Mouse (Mus musculus) intestine, postnatal 0 days (tissue): ENCODE data around the gene Slc7a7. TPM values are rescaled to one million over a fixed set of nuclear protein-coding genes. Genes with fewer than 3 reads are reported as not detected.

ENCODE experiments used
- ATAC-seq: fragments of 200-750 bp; cut with Nextera tagmentation; 2 replicates; pipeline ENCODE4 v1.8.0; 2017; ENCODE audit warnings: mild to moderate bottlenecking, moderate TSS enrichment, moderate library complexity
- H3K27ac ChIP-seq: fragments of 300-500 bp; sonication (generic); 2 replicates; pipeline ENCODE4 v1.5.1; 2014; ENCODE audit warnings: mild to moderate bottlenecking, low read depth, low read length, moderate library complexity
- H3K27me3 ChIP-seq: fragments of 300-500 bp; sonication (generic); replicated peaks from 2 replicates; pipeline ENCODE4 v1.6.1; 2014; ENCODE audit warnings: low read length, mixed read lengths; ENCODE audit not compliant: control insufficient read depth, insufficient read depth
- H3K36me3 ChIP-seq: fragments of 300-500 bp; sonication (generic); 2 replicates; pipeline ENCODE4 v1.6.1; 2014; ENCODE audit warnings: mild to moderate bottlenecking, moderate library complexity; ENCODE audit not compliant: control insufficient read depth, insufficient read depth
- H3K4me1 ChIP-seq: fragments of 300-500 bp; sonication (generic); replicated peaks from 2 replicates; pipeline ENCODE4 v1.6.1; 2014; ENCODE audit warnings: antibody characterized with exemption, low read length, mixed read lengths; ENCODE audit not compliant: control insufficient read depth, insufficient read depth
- H3K4me2 ChIP-seq: fragments of 300-500 bp; sonication (generic); replicated peaks from 2 replicates; pipeline ENCODE4 v1.6.1; 2014; ENCODE audit warnings: low read depth, mild to moderate bottlenecking, moderate library complexity
- H3K4me3 ChIP-seq: fragments of 300-500 bp; sonication (generic); 2 replicates; pipeline ENCODE4 v1.5.1; 2014; ENCODE audit warnings: low read depth, low read length
- H3K9ac ChIP-seq: fragments of 300-500 bp; sonication (generic); 2 replicates; pipeline ENCODE4 v1.6.1; 2014; ENCODE audit warnings: mild to moderate bottlenecking, low read depth, low read length
- H3K9me3 ChIP-seq: fragments of 300-500 bp; sonication (generic); 2 replicates; pipeline ENCODE4 v1.6.1; 2016; ENCODE audit warnings: mixed run types; ENCODE audit not compliant: control insufficient read depth
- CTCF ChIP-seq: sonication (generic); IDR thresholded peaks from 2 replicates; pipeline ENCODE4 v1.5.1; 2016; ENCODE audit warnings: low read depth, mild to moderate bottlenecking, control low read depth, antibody characterized with exemption, moderate library complexity
- WGBS: fragments of 180-500 bp; shearing (Covaris S2); extraction: QIAGEN DNeasy Blood & Tissue Kit; methylation state at CpG from one replicate; pipeline ENCODE4 v1.1.7; 2014; 5-methylcytosine and 5-hydroxymethylcytosine counted together
- polyA plus RNA-seq: library from polyadenylated mRNA; unstranded; fragments of >200 nt; fragmentation: Nextera tagmentation; extraction: Ambion mirVana; gene quantifications from 2 replicates; pipeline ENCODE4 v1.2.1, GENCODE M21; 2015

Slc7a7 gene
- polyA plus RNA-seq, 1 experiment from 2014 or later, result 188 TPM

- no peak for ATAC-seq
- no peak overlapping the region for H3K4me2 ChIP-seq
- H3K9me3 ChIP-seq, result no peaks in the 10 kb centered on the region
- 69% methylated on average over 5 of the region's 5 CpGs for WGBS
- no peak overlapping the region for H3K9ac ChIP-seq
- TF ChIP-seq CTCF, result peak; percentile 80
- no peaks in the 10 kb centered on the region for H3K36me3 ChIP-seq
- no peaks in the 10 kb centered on the region for H3K27me3 ChIP-seq
- no peak overlapping the region for H3K27ac ChIP-seq
- no peaks in the 10 kb centered on the region for H3K4me1 ChIP-seq
- no peak overlapping the region for H3K4me3 ChIP-seq
These were observed 5.8 kb upstream of the Slc7a7 start for GRCm38 (mm10) chr14:54423406-54423805.

DNA sequence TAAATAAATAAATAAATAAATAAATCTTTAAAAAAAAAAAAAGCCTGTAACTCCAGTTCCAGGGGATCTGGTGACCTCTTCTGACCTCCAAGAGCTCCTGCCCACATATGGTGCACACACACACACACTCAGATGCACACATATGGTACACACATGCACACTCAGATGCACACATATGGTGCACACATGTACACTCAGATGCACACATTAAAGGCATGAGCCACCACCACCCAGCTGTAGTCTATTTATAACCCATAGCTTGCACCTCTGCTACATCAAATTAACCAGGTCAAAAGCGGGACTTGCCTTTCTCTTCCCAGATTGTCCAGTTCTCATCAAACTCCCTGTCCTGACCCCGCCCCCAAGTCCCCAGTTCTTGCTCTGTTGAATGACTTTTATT, 3.4 kb upstream of the Slc7a7 start:
- H3K36me3 ChIP-seq, result no peaks in the 10 kb centered on the region
- TF ChIP-seq CTCF, result no peak
- 97% methylated on average over 2 of the region's 2 CpGs for WGBS

GRCm38 (mm10) chr14:54416830-54417229, 750 bp downstream of the Slc7a7 start:
- no peak for TF ChIP-seq CTCF
- Histone ChIP-seq H3K27me3 (no peaks in the 10 kb centered on the region), H3K9me3 (no peaks in the 10 kb centered on the region), H3K4me1 (no peaks in the 10 kb centered on the region; the same call in 1 of the 2 replicates), H3K36me3 (no peaks in the 10 kb centered on the region), H3K9ac (no peak overlapping the region), H3K27ac (no peak overlapping the region), H3K4me3 (no peak overlapping the region), H3K4me2 (no peak overlapping the region)
- no peak for ATAC-seq
- WGBS, result 85% methylated on average over 4 of the region's 4 CpGs

More for the DNA sequence above, 3.4 kb upstream of the Slc7a7 start:
- Histone ChIP-seq H3K4me2 (no peak overlapping the region), H3K4me3 (no peak overlapping the region), H3K27ac (no peak overlapping the region), H3K27me3 (no peaks in the 10 kb centered on the region), H3K9ac (no peak overlapping the region), H3K4me1 (no peaks in the 10 kb centered on the region; the same call in 1 of the 2 replicates), H3K9me3 (no peaks in the 10 kb centered on the region)
- ATAC-seq, result no peak

DNA sequence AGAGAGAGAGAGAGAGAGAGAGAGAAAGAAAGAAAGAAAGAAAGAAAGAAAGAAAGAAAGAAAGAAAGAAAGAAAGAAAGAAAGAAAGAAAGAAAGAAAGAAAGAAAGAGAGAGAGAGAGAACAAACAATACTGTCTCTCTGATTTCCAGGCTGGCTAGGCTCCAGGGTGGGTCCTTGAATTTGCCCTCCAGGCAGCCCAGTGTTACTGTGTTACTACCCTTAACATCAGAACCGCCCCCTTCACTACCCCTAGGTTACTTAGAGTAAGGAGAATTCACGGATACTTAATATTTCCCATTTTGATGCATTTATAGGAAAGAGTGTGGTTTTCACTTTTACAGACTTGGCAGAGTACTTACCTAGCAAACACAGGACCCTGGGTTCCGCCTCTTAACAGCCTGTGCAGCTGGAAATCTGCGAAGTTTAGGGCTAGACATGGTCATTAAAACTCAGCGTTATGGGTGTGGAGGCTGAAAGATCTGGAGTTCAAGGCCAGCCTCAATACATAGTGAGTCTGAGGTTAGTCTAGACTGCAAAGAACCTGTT, 1.3 kb downstream of the Slc7a7 start:
- Histone ChIP-seq H3K4me1 (no peaks in the 10 kb centered on the region; the same call in 1 of the 2 replicates), H3K9me3 (no peaks in the 10 kb centered on the region), H3K9ac (no peak overlapping the region), H3K4me2 (no peak overlapping the region), H3K27ac (no peak overlapping the region), H3K4me3 (no peak overlapping the region), H3K36me3 (no peaks in the 10 kb centered on the region), H3K27me3 (no peaks in the 10 kb centered on the region)
- 65% methylated on average over 5 of the region's 5 CpGs for WGBS
- no peak for TF ChIP-seq CTCF
- no peak for ATAC-seq

DNA sequence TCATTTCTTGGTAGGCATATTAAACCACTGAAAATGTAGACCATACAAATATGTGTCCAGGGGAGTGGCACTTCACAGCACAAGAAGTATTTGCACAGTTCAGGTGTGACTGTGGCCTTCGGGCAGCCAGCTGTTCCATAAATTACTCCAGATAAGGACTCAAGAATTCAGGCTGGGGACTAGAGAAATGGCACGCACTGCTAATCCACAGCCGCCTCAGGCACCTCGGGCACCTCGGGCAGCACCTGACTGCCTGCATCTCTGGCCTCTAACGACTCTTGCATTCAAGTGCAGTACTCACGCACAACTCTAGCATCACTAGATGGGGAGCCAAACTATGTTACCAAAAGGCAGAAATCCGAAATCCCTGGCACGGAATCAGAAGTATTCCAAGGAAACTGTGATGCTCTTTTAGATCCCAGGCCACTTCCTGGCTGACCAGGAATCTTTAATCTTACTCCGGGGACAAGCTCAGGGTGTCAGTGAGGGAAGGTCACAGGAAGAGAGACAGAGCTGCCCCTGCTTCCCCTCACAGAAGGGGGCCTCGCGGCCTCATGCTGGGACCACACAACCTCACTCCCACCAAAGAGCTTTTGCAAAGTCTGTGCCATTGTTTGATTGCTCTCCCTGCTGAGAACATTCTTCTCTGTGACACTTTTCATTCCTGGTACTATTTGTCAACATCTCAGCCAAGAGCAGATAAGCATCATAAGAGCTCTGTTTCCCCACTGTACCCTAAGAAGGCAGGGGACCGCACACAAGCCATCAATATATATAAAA, 2.1 kb downstream of the Slc7a7 start:
- H3K9ac ChIP-seq, result no peak overlapping the region
- no peaks in the 10 kb centered on the region for H3K36me3 ChIP-seq
- no peak for TF ChIP-seq CTCF
- no peak overlapping the region for H3K27ac ChIP-seq
- H3K4me1 ChIP-seq, result no peaks in the 10 kb centered on the region; the same call in 1 of the 2 replicates
- WGBS, result 34% methylated on average over 13 of the region's 13 CpGs
- no peak overlapping the region for H3K4me3 ChIP-seq
- 0 out of 2 replicates have a peak, but pooled peaks have one; percentile 19 for ATAC-seq
- H3K27me3 ChIP-seq, result no peaks in the 10 kb centered on the region
- H3K9me3 ChIP-seq, result no peaks in the 10 kb centered on the region
- no peak overlapping the region; the same call in 1 of the 2 replicates for H3K4me2 ChIP-seq

GRCm38 (mm10) chr14:54413877-54414700, 3.5 kb downstream of the Slc7a7 start:
- no peak for ATAC-seq
- Histone ChIP-seq H3K36me3 (no peaks in the 10 kb centered on the region), H3K27me3 (no peaks in the 10 kb centered on the region), H3K4me2 (peak overlapping the region; percentile 56), H3K4me1 (no peaks in the 10 kb centered on the region; the same call in 1 of the 2 replicates), H3K27ac (peak overlapping the region; percentile 16), H3K9me3 (no peaks in the 10 kb centered on the region), H3K4me3 (no peak overlapping the region), H3K9ac (0 out of 2 replicates have a peak overlapping the region, but pooled peaks have one; percentile 11)
- 19% methylated on average over 18 of the region's 18 CpGs for WGBS
- no peak for TF ChIP-seq CTCF
